Mouse (Mus musculus) lung, postnatal 14 days (tissue): Measurements from ENCODE around the gene Liph.
A peak's percentile ranks its signal among the peaks of the same experiment; 100 is the strongest.
"Not testable (repeated sequence)": the region's sequence is repeated elsewhere in the genome, so short reads cannot be mapped to it uniquely, and the experiment has no call there.

Source experiments
- DNase-seq: peaks from one replicate; pipeline ENCODE4 v3.0.0; 2021

Liph gene

DNA sequence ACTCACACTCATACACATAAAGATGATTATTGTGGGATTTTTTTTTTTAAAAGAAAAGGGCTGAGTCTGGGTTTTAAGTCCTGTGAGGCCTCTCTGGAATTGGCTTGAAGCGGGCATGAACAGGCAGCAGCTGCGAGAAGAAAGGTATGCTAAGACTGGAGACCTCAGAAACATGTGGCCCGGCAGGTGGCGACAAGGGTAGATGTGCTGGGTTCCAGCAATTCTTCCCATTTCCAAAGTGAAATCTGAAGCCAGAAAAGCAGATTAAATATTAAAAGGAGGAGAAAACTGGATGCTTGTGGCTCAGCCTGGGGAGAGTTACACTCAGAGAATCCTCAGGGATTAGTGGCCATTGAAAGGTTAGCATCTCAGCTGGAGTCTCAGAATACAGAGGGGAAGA is 24.0 kb downstream of the Liph start:
- no peak for DNase-seq

DNA sequence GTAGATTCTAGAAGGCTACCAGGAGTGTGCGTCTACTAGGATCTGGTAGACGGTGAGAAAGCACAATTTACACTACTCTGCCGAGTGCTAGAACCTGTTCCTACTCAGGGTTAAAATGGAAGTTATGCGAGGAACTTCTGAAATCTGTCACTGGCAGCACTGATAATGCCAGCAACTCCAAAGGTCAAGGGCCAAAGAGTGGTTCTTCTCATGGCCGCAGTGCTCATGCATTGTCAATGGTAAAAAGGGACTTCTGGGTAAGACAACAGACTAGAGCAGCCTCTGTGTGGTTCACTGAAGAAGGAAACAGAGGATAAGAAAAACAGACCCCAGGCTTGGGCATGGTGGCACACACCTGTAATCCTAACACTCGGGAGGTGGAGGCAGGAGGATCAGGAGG is 24.9 kb downstream of the Liph start:
- no peak for DNase-seq

DNA sequence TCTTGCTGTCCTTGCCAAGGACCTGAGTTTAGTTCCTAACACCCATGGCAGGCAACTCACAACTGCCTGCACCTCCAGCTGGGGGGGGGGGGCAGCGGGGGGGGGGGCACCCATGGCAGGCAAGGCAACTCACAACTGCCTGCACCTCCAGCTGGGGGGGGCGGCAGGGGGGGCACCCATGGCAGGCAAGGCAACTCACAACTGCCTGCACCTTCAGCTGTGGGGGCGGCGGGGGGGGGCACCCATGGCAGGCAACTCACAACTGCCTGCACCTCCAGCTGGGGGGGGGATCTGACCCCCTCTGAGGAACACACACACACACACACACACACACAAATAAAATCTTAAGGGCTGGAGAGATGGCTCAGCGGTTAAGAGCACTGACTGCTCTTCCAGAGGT is 25.6 kb downstream of the Liph start:
- no peak for DNase-seq

DNA sequence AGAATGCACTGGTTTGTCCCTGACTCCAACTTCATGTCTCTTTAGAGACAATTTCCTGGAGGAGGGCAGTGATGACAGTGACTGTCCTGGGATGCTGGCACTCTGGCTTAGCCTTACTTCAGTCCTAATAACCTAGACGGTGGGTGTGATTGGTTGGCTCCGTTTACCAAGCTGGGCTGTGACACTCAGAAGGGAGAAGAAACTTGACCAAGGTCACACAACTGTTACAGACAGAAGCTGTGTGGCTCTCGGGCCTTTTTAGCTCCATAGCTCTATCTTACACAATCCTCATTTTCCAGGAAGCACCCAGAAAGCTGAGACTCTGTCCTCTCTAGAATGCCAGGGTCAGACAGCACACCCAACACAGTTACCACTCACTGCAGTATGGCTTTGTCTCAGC is 29.9 kb downstream of the Liph start:
- DNase-seq: no peak

DNA sequence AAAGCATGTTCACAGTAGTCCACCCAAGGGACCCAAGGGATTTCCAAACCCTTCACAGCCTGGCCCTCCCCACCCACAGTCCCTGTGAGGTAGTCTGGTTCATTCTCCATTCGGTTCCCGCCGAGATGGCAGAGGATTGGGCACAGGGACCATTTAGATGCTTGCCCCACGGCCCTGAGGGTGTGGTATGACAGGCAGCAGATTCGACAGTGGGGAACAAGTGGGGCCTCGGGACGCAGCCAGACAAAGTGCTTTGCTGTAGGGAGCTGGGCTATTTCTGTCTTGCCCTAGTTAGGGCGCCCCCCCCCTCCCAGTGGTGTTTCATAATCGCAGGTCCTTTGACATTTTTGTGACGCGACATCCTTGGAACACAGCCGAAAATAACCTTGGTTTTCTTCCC is 39.9 kb downstream of the Liph start:
- peak; percentile 37 for DNase-seq

DNA sequence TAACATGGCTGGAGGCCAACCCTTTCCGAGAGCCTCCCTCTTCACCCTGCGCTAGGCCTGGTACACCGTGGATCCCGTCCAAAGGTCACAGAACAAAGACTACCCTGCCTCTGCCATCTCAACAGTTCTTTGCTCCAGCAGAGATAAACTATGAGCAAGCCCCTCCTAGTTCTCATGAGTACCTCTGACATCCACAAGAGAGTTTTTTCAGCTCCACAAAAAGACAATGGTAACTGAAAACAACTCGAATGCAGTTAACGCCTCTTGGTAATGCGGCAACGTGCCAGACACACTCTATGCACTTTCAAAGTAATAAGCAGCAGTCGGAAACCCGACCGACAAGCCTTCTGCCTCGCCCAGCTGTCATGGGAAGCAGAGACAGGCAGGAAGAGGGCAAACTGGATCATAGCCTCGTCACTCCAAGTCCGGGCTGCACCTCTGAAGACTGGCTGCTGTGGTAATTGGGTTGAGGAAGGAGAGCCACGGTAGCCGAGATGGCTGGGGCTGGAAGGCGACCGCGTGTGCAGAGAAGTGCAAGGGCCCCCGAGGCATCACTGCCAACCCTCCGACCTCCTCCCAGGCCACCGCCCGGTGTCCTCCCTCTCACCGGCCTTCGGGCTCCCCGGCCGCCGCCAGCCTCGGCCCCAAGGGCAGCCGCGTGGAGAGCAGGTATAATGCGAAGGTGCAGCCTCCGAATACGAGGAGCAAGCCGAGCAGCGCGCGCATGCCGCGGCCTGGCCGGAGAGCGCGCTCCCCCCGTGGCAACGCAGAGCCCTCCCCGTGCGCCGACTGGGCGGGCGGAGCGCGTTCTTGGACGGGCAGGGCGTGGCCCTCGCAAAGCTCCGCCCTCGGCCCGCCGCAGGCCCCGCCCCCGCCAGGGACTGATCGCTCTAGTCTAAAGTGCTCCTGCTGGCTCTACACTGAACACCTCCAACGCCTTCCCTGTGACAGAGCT is 48.4 kb downstream of the Liph start, which contains the start of gene Tmem41a:
Gene Tmem41a, minus strand, starts transcription at position 792 of the 955 bp plus-strand sequence.
- peak; percentile 90 for DNase-seq

DNA sequence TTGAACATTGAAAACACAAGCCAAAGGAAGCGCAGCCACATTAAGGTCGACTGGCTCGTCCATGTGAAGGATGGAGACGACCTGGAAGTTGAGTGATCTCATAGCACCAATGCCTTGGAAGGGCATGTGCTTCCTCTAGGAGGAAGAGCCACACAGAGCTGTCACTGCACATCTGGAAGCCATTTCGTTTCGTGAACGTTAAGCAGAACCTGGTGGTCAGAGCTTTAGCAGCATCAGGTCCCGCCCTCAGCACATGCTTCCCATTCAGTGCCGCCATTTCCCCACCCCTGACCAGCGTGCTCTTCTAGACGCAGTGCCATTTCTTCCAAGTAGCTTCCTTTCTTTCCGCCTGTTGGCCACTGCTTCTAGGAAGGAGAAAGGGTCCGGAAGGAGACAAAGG is 67.0 kb downstream of the Liph start:
- DNase-seq: no peak

DNA sequence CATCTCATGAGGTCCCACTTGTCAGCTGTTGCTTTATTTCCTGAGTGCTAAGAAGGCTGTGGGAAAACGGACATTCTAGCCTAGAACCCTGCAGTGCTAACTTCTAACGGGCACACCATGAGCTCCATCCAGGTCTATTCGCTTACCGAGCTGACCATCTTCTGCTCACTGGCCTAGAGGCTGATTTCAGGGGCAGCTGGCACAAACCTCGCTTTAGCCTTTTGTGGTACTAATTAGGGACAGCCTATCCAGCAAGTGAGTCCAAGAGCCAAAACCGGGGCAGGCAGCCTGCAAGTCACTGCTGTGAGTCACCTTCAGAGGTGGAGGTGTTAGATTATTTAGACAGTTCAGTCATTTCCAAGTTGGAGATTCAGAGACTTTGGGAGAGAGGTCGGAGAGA is 78.8 kb downstream of the Liph start:
- no peak for DNase-seq

DNA sequence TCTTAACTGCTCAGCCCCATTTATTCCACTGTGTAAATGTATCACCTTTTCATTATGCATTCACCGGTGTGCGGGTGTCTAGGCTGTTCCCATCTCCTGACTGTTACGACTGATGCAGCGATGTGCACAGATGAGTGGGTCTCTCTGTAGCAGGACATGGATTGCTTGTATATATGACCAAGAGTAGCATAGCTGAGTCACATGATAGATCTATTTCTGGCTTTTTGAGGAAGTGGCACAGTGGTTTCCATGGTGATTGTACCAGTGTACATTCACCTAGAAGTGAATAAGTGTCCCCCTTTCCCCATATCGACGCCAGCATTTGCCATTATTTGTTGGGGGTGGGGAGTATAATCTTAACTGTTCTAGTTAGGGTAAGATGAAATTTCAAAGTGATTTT is 82.1 kb downstream of the Liph start:
- DNase-seq: no peak

DNA sequence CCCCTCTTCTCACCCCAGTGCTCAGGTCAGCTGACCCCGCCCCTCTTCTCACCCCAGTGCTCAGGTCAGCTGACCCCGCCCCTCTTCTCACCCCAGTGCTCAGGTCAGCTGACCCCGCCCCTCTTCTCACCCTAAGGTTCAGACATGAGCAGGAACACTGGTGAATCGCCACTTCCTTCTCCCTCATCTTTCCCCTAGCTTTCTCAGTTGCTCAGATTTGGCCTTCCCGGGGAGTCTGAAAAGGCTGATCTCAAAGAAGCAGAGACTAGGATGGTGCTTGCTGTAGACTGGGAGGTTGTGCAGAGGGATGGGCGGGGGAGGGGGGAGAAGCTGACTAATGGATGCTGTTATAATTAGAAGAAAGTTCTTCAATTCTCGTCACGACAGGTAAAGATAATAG is 86.6 kb downstream of the Liph start:
- not testable (repeated sequence) for DNase-seq

DNA sequence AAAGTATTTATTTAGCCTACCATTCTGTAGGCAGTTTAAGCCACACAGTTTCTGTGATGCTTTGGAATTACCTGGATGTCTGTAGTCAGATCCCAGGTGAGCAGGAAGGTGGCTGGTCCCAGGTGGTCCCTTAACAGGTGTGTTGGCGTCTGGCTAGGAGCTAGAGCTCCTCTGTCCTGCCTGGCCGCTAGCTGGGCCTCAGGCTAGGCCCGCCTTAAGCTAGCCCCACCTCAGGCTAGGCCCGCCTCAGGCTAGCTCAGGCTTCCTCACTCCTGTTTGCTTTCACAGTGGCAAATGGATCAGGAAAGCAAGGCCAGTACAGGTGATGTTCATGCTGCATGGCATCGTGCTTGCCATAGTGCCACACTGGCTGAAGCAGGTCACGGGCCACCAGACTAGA is 88.6 kb downstream of the Liph start:
- no peak for DNase-seq

DNA sequence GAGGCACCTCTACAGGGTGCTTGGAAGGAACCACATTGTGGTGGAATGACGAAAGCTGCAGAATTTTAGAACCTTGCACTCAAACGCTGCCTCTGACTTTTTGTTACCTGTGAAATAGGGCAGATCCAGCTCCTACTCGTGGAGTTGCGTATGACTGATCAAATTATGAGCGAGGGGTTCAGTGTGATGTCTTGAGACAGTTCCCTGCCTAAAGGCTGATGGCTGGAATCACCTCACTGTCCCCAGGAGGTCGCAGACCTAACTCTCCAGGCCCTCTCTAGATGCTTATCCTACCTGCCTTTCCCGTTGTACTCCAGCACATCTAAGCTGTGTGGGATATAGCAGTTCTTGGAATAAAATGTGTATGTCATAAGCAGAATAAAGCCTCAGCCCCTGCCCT is 89.5 kb downstream of the Liph start:
- no peak for DNase-seq

DNA sequence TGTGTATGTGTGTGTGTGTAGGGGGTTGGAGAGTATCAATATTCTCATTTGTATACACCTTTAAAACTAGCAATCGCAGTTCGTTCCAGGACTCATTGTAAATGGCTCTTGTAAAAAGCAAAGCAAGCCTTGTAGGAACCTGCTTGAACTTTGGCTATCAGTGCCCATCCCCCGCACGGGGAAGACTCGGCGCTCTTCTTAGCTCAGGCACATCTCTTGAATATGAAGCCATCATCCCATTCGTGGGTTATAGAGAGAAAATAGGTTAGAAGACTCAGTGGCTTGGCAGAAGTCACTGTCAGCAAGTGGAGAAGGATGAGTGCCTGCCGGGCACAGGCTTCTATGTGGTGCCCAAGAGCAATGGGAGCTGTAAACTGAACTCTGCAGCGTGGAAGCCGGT is 90.8 kb downstream of the Liph start:
- no peak for DNase-seq
